Mouse (Mus musculus) gastrocnemius, postnatal 36 days (tissue): ENCODE results near the gene Phf21a. TPM values are rescaled to one million over a fixed set of nuclear protein-coding genes. Genes with fewer than 3 reads are reported as not detected.
A peak's percentile ranks its signal among the peaks of the same experiment; 100 is the strongest.

Source experiments
- DNase-seq, 2 experiments: peaks; one replicate each; pipeline ENCODE4 v3.0.0; 2022
- intact Hi-C: fragments of 180-260 bp; cut with DNase I; formaldehyde crosslinking; loops from one replicate; pipeline ENCODE4 v1.15.1; 2025
- total RNA-seq, 2 experiments: library from RNA; stranded (reverse); gene quantifications; 2 replicates each; pipeline ENCODE4 v1.2.3; 2021

Phf21a gene
- total RNA-seq, 2 experiments from 2014 or later, result 22.5 to 23.6 TPM

DNA sequence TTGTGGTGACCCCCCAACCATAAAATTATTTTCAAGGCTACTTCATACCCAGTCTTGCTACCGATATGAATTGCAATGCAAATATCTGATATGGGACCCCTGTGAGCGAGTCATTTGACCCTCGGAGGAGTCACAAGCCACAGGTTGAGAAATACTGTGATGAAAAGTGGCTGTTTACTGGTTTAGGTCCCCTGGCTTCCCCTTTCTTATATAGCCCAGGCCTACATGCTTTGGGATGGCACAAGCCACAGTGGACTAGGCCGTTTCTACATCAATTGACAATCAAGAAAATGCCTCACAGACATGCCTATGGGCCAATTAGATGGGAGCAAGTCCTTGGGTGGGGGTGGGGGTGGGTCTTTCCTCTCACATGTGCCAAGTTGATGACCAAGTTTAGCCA is 80.3 kb downstream of the Phf21a start:
- intact Hi-C loops, result no loop called here
- DNase-seq, result no peak

DNA sequence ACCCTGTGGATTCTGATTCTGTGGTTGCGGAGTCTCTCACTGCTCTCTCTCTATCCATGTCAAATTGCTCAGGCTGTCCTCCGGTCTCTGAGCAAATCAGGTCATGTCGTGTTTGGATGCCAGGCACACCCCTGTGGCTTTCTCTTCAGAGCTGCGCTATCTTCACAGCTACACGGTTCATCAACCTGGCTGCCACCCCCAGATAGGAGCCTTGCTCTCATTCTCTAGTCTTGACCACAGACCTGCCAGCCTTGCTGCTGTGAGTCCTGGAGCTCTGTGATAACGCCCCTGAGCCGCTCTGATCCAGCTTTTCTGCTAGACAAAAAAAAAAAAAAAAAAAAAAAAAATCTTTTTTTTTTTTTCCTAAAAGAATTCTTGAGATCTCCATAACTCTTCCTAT is 81.3 kb downstream of the Phf21a start:
- intact Hi-C loops, result no loop called here
- no peak for DNase-seq

DNA sequence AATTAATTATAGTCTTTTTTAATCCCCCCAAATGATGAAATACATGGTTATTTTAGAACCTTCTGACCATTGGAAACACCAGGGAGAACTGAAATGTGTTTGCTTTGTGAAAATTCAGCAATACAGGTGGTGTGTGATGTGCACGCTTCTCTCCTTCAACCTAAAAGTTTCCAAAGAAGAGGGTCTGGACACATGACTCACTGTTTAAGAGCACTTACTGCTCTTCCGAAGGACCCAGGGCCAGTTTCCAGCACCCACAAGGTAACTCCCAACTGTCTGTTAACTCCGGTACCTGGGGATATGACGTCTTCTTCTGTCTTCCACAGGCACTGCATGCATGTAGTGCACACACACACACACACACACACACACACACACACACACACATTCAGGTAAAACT is 82.1 kb downstream of the Phf21a start:
- no peak for DNase-seq
- intact Hi-C loops, result no loop called here

DNA sequence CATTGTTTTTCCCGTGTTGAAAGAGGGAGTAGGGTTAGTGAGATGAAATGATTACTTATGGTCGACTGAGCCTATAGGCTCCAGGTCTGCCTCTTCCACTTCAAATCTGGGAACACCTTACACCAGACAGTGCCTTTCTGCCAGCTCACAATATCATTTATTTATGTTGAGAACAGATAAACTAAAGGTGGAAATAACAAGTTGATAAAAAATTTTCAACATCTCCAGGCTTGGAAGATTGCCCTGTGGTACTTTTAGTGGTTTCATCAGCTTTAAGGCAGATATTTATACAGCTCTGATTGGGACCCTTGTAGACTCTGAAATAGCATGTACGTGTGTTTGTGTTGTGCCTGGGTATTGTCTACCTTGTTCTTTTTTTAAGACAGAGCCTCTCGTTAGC is 83.4 kb downstream of the Phf21a start:
- intact Hi-C loops, result no loop called here
- no peak for DNase-seq

DNA sequence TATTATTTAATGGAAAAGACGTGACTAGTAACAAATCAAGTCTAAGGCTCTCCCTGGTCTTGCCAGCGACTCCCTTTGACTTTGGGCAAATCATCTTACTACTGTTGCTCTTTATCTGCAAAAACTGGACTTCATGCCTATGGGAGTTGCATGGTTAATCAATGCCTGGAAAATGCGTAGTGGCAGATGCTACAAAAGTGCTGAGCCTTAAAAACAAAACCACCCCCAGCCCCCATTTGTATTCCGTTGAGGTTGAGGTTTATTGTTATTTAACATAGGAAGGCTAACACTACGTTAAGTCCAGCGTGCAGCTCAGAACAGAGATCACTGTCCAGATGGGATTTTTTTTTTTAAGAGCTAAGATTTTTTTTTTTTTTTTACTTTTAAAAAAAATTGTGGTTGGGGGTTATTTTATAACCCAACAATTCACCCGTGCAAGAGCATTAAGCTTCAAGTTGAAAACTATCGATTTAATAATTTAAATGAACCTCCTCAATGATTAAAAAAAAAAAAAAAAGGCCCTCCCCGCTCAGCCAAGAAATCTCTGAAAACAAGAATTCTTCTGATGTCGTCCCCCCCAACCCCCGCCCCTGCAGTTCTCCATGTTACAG is 89.3 kb downstream of the Phf21a start:
- no peak for DNase-seq
- intact Hi-C loops, result loop anchor here (5.0 to 10.0 kb wide), 3 partner anchors 120 to 255 kb away; no protein-coding TSS in a partner anchor

DNA sequence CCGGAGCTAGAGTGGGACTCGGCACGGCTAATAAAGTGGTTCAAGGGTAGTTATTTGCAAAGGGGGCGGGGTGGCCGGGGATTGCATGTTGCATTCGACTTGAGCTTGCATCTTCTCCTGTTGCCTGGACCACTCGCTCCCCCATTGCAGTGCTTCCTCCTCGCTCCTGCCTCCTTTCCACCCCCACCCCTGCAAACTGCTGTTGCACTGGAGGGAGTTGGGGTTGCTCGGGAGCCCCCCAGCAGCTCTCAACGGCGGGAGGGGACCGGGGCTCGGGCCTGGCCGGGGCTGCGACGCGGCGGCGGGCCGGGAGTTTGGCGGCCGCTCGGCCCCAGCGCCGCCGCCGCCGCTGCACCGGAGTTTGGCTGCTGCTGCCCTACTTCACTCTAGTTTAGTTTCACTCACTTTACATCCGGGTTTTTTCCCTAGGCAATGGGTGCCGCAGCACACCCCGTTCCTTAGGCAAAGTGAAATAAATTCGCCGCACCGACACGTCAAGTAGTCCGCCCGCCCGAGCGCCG is 90.1 kb downstream of the Phf21a start:
- peak; percentile 57 to 73 for DNase-seq
- intact Hi-C loops, result loop anchor here (5.0 to 10.0 kb wide), 3 partner anchors 121 to 254 kb away; no protein-coding TSS in a partner anchor

DNA sequence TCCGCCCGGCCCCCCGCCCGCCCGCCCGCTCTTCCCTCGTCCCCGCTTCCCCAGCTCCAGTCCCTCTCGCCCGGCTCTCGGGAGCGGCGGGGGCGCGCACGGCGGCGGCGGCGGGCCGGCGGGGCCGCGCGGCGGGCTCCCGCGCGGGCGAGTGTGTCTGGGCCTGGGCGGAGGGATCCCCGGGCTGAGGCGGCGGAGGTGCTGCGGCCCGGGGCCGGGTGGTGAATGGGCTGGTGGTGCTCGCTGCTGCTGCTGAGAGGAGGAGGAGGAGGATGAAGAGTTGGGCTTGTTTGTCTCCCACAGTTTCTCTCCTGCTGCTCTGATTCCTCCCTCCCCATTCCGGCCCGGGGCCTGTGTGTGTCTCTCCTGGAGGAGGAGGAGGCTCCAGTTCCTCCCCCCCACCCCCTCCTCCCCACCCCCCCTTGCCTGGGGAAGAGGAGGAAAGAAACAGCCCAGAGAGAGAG is 90.7 kb downstream of the Phf21a start:
- peak; percentile 86 to 89 for DNase-seq
- intact Hi-C loops, result loop anchor here (5.0 to 10.0 kb wide), 3 partner anchors 121 to 254 kb away; no protein-coding TSS in a partner anchor

DNA sequence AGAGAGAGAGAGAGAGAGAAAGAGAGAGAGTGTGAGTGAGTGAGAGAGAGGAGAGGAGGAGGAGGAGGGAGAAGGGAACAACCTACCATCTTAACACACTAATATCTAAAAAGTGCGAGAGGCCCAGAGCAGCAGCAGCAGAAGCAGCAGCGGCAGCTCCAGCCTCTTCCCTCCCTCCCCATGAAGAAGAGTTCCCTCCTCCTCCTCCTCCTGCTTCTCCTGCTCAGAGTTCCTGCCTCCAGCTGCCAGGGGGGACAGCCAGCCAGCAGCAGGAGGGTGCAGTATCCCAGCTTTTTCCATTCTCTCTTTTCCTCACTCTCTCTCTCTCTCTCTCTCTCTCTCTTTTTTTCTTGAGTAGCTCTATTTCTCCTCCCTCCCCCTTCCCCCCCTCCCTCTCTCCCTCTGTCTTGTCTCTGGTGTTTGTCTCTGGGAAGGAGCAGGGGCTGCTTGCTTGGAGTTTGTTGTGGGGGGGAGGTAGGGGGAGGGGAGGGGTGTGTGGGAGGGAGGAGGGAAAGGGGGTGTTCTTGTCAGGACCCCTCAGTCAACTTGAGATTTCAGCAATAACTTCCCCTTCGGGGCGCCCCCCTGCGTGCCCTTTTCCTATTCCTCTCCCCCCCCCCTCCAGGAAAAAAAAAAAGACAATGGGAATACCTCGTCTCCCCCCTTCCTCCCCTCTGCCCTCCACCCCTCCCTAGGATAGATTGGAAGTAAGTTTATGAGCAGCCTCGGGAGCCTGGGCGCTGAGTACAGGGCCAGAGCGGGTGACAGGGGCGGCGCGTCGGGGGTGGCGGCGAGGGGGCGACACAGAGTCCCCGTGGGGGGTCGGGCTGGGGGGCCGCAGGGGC is 91.4 kb downstream of the Phf21a start:
- intact Hi-C loops, result loop anchor here (5.0 to 10.0 kb wide), 3 partner anchors 122 to 253 kb away; no protein-coding TSS in a partner anchor
- peak; percentile 30 to 60 for DNase-seq

DNA sequence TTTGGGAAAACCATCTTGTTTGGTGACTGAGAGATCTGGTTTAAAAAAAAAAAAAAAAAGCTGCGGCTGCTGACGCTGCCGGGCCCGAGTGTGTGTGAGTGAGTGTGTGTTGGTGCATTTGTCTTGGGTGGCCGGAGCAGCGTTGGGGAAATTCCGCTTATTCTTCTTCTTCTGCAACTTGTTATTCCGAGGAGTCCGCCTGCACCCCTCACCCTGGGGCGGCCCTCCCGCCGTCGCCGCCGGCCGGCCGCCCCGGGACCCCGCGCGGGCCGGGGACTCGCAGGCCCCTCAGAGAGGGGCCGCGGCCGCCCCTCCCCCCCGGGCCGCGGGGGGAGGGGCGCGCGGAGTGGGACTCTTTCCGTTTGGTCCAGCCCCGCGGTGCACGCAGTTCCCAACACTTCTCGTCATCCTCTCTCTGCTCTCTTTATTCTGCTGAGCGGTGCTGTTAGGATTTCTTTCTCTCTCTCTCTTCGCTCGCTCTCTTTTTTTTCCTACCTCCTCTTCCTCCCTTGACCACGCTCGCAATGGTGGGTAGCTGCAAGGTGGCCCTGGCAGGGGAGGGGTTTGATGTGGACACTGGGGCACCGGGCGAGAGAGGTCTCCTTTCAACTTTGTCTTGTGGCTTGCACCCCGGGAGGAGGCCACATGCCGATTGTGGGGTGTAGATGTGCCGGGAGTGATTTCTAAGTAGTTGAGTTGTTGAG is 92.3 kb downstream of the Phf21a start:
- intact Hi-C loops, result loop anchor here (10.0 kb wide), 1 partner anchor 200 kb away; no protein-coding TSS in a partner anchor

DNA sequence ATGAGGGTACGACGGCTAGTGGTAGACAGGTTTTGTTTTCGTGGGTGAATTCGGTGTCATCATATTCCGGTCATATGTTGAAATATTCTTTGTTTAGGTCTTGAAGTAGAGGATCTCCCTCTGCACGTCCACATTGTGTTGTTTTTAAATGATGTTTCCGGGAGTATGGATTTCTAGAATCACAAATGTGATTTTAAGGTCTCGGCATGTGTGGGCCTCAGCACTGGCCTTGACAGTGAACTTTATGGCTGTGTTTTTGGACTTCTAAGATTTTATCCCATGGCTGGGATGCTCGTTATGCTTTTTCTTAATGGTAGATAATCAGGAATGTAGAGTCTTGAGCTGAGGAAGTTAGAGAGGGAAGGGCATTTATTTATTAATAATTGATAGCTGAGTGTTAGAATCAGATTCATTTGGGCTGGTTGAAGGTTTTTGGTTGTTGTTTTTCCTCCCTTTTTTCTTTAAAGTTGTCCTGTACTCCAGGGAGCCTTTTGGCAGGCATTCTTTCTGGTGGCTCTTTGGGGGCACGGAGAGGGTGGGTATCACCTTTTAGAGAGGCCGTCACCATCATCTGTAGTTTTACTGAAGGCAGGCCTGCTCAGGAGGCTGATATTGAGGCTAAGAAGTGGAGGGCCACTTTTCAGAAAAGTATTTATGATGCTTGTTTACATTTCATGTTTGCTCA is 93.0 kb downstream of the Phf21a start:
- intact Hi-C loops, result loop anchor here (10.0 kb wide), 1 partner anchor 201 kb away; no protein-coding TSS in a partner anchor

More for the DNA sequence above, 92.3 kb downstream of the Phf21a start:
- peak; percentile 13 to 52 for DNase-seq

DNA sequence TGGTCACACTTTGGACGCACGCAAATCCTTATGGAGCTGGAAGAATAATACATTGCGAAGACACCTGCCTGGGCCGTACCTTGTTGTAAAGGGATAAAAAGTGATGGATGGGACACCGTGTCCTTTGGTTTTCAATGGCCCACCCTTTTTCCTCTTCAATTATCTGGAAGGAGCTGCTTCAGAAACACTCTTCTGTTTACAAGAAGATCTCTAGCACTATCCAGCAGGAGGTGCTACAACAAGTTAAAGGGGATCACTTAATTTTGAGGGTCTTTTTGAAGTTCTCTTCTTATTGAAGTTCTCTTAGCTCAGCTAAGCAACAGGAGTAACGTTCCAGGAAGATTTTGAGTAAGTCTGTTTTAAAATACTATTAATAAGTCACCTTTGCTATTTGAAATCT is 94.1 kb downstream of the Phf21a start:
- no peak for DNase-seq
- intact Hi-C loops, result loop anchor here (10.0 kb wide), 1 partner anchor 202 kb away; no protein-coding TSS in a partner anchor

More for the DNA sequence above, 93.0 kb downstream of the Phf21a start:
- no peak for DNase-seq

DNA sequence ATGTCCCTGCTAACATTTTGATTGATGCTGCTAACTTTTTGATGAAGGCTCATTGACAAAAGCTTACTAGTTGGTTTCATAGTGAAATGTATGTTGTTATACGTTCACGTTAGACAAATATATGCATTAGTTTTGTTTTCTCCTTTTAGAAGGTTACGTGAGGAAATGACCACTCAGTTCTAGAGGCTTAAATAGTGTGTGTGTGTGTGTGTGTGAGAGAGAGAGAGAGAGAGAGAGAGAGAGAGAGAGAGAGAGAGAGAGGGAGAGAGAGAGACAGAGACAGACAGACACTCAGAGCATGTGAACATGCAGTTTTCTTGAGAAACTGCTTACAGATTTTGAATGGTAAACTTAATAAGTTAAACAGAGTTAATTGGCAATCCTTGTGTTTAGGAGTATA is 95.8 kb downstream of the Phf21a start:
- intact Hi-C loops, result loop anchor here (10.0 kb wide), 1 partner anchor 204 kb away; no protein-coding TSS in a partner anchor
- no peak for DNase-seq

DNA sequence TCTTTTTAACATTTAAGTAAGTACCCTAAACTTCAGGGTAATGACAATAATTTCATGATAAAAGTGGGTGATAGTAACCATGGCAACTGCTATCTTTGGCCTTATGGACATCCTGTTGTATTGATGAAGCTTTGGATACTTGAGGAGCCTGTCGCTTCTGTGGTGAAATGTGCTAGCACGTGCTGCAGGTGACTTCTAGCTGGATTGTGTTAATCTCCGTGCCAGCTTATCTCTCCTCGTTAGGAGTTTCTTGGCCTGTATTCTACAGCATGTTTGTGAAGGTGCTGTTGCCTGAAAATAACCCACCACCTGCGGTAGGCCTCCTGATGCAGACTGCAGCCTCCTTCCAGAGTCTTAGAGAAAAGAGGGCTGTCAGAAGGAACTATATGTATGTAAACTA is 98.0 kb downstream of the Phf21a start:
- DNase-seq, result no peak
- intact Hi-C loops, result no loop called here

DNA sequence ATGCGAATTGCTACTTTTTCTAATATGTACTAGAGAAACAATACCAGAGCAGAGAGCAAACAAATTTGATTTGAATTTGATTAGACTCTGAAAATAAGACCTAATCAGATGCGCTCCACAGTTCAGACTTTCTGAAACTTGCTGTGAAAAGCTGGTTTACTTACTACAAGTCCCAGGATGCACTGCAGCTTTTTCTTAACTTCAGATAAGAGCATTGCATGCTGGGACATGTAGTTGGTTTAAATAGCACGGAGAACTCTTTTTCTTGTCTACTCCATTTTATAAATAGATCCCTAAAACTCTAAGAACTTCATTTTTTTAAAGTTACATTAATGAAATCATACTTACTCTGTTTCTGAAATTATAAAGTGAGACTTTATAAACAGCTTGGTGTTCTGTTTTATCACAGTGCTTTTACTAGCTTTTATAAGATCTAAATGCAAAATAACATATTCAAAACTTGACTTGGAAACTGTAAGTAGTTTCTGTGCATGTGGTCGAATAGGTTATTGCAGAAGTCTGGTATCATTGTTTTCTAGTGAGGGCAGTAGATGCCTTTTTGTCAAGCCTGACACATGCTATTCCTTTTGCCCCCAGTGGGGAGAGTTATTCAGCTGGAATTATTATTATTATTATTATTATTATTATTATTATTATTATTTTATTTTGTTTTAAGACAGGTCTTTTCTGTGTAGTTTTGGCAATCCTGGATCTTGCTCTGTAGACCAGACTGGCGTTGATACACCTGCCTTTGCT is 99.1 kb downstream of the Phf21a start:
- intact Hi-C loops, result no loop called here
- DNase-seq, result no peak

DNA sequence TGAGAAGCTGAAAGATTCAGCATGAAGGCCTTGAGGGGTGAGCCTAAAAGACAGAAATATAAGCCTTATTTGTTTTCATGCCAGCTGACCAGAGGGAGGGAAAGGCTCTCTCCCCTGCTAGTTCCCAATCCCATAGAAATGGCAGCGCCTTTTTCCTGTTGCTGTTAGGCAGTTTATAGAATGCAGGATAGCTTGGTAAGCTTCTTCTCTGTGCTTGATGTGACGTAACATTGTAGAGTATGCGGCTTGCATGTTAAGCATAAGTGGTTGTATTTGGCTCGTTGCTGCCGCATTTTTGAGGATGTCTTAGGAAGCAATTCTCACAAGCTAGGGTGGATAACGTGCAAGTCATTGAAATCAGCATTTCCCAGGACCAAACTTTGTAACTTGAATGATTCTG is 105.2 kb downstream of the Phf21a start:
- no peak for DNase-seq
- intact Hi-C loops, result no loop called here

DNA sequence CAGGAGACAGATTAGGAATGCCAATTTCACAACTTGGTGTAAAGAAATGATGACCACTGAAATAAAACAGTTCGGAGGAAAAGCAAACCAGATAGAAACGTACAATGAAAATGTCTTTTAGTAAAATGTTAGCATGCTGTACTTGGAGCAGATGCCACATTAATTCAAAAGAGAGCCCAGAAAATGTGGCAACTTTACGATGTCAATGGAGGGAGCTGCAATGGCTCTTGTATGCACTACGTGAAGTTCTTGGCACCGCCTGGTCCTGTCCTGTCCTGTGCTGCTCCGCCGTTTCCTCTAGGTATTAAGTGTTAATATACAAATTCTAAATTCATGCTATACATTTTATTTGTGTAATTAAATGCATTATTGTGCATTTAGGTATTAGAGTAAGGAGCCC is 105.8 kb downstream of the Phf21a start:
- no peak for DNase-seq
- intact Hi-C loops, result no loop called here

DNA sequence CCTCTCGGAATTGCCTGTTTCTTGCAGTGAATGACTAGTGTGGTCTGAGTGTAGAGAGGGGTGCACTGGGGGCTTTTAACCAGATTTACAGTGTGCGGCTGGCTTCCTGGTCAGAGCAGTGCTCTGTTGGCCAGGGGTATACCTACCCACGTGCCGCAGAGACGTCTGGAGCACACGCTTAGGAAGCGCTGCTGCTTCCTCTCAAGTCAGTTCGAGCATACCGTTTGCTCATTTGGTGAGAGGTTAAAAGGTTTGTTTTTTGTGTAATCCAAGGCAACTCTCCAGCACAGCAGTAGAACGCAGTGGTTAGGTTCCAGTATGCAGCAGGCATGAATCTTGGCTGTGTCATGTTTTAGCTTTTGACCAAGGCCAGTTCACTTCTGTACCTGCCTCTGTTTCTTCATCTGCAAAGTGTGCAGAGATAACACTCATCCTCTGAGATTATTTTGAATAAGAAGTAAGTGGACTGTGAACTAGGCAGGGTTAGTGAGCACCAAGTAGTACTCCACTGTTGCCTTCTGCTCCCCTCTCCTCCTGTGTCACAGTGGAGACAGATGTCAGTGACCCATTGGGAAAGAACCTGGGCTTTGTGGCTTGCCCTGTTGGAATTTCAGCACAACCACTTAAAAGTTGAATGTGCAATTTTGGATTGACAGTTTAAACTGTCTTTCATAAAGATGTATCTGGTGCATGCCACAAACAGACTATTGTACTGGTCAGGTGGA is 106.8 kb downstream of the Phf21a start:
- intact Hi-C loops, result no loop called here
- no peak for DNase-seq

DNA sequence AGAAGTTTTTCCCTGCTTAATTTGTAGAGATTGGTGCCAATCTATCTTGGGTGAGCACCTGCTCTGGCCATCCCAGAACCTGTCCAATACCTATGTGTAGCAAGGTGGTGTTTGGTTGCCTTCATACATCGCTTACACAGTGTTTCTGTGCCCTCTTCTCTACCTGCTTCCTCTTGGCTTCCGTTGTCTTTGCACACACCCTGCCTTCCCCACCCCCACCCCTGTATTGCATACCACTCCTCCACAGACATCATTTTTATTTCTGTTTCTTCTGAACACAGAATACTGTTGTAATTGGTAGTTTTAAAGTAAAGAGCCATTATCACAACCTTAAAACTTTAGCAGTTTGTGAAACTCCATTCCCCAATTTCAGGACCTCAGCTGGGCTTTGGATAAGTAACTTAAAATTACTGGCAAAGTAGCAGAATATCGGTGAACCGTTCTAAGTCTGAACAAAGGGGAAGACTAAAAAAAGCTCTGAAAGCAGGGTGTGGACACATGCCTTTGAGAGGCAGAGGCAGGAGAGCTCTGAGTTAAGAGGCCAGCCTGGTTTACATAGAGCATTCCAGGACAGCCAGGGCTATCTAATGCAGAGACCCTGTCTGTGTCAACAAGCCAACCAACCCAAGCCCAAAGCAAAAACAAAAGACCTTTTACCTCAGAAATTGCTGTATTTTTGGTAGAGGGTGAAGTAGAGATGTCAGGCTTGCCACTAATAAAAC is 109.6 kb downstream of the Phf21a start:
- intact Hi-C loops, result no loop called here
- DNase-seq, result no peak
